Mouse (Mus musculus): Measurements from ENCODE around the gene Ralgps1. TPM values are rescaled to one million over a fixed set of nuclear protein-coding genes. Genes with fewer than 3 reads are reported as not detected.
A peak's percentile ranks its signal among the peaks of the same experiment; 100 is the strongest.

Gene Ralgps1
- polyA plus RNA-seq, 1 experiment from 2014 or later = 7.9 TPM

DNA sequence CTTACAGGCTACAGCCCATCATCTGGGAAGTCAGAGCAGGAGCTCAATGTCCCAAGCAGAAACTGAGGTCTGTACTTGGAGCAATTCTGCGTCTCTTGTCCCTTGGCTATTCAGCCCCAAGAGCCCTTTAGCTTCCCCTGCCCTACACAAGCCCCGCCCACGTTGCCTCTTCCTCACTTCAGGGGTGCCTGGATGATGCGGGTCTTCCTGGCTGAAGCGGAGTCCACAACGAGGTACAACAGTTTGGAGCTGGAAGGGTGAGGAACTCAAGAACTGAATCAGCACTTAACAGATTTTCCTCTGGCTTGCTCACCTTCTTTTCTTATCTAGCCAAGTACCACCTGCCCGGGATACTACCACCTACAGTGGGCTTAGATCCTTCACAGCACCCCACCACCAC, 239.0 kb downstream of the Ralgps1 start:
- H3K4me3 ChIP-seq (ENCODE audit: low read length) = no peak overlapping the region
- H3K9me3 ChIP-seq (ENCODE audit: control insufficient read depth, low read length) = no peaks in the 10 kb centered on the region
- peaks cover 6% of the 10 kb centered on the region; the same call in 1 of the 2 replicates for H3K4me1 ChIP-seq (ENCODE audit: control insufficient read depth, insufficient read depth, low read length)
- H3K36me3 ChIP-seq (ENCODE audit: control insufficient read depth, insufficient read depth, low read length) = no peaks in the 10 kb centered on the region
- 6% methylated on average over 7 of the region's 7 CpGs for WGBS
- no peak overlapping the region for H3K27ac ChIP-seq (ENCODE audit: low read depth, low read length)
- no peak overlapping the region for H3K4me2 ChIP-seq (replicated peaks; ENCODE audit: low read depth, low read length)
- H3K27me3 ChIP-seq (ENCODE audit: control insufficient read depth, insufficient read depth, low read length) = peaks cover 4% of the 10 kb centered on the region; the same call in 1 of the 2 replicates
- no peak for ATAC-seq (ENCODE audit: low FRiP score, low TSS enrichment)
- H3K9ac ChIP-seq (ENCODE audit: low read depth, low read length) = no peak overlapping the region

DNA sequence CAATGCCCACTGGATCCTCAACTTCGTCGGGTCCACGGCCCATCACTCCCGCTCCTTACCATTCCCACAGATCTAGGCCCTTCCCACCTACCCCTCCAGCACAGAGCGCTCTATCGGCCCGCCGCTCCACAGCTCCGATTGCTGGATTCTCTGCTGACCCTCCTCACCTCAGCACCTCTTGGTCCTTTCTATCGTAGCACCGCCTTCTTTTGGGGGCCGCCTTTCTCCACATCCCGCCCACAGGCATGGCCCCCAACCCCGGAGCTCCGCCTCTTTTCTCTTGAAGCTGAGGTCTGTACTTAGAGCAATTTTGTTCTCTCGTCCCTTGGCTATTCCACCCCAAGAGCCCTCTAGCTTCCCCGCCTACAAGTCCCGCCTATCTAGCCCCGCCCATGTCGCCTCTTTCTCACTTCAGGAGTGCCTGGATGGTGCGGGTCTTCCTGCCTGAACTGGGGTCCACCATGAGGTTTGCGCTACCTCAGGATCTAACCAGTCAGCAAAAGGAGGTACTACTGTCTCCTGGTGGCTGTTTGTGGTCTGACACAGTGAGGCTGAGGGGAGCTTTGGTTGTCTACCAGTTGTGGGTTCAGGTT, 239.7 kb downstream of the Ralgps1 start, which contains the start of gene Garnl3:
Garnl3 (minus strand) TSS at position 155 of the 593 bp plus-strand sequence.
- peaks cover 4% of the 10 kb centered on the region; the same call in 1 of the 2 replicates for H3K27me3 ChIP-seq (ENCODE audit: control insufficient read depth, insufficient read depth, low read length)
- peak within 1 kb of the TSS; percentile 56 for H3K4me3 ChIP-seq (ENCODE audit: low read length)
- no peaks in the 10 kb centered on the region for H3K9me3 ChIP-seq (ENCODE audit: control insufficient read depth, low read length)
- under 1% methylated on average over 22 of the region's 22 CpGs for WGBS
- H3K9ac ChIP-seq (ENCODE audit: low read depth, low read length) = no peak within 1 kb of the TSS; the same call in 1 of the 2 replicates
- no peak within 1 kb of the TSS for H3K27ac ChIP-seq (ENCODE audit: low read depth, low read length)
- H3K4me1 ChIP-seq (ENCODE audit: control insufficient read depth, insufficient read depth, low read length) = peaks cover 6% of the 10 kb centered on the region; the same call in 1 of the 2 replicates
- peak; percentile 10; the same call in 1 of the 2 replicates for ATAC-seq (ENCODE audit: low FRiP score, low TSS enrichment)
- peak within 1 kb of the TSS; percentile 81 for H3K4me2 ChIP-seq (replicated peaks; ENCODE audit: low read depth, low read length)
- no peaks in the 10 kb centered on the region for H3K36me3 ChIP-seq (ENCODE audit: control insufficient read depth, insufficient read depth, low read length)

DNA sequence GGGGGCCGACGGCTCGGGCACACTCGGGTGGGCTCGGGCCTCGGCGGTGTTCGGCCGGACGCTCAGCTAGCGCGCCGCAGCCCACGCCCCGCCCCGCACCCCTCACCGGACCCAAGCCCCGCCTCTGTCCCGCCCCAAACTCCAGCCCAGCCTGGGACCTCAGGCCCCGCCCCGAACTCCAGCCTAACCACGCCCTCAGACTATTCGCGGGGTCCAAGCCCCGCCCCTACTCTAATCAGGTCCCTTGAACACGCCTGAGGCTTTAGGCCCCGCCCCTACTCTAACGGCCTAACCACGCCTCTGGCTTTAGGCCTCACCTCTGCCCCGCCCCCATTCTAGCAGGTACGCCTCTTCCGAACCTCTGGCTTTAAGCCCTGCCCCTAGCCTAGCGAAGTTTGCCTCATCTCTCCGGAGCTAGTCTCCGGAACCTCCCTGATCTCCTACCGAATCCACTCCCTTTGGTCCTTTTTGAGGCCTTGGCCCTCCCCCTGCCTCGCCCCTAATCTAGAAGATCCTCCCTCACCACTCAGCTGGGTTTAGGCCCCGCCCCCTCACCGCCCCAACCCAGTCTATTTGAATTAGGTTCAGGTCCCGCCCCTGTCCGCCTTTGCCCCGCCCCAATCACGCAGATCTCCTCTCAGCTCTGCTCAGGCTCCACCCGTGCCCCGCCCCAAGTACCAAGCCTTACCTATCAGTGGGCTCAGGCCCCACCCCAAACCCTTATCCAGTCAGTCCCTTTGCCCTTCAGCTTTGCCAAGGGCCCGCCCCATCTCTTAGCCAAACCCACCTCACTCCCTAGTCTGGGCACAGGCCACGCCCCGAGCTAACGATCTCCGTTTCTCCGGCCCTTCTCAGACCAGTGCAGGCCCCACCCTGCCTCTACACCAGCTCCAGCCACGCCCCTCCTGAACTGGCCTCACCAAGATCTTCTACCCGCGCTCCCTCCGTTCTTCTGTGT, 240.5 kb downstream of the Ralgps1 start:
- peaks cover 6% of the 10 kb centered on the region; the same call in 1 of the 2 replicates for H3K4me1 ChIP-seq (ENCODE audit: control insufficient read depth, insufficient read depth, low read length)
- ATAC-seq (ENCODE audit: low FRiP score, low TSS enrichment) = peak; percentile 94
- WGBS = under 1% methylated on average over 51 of the region's 55 CpGs
- H3K36me3 ChIP-seq (ENCODE audit: control insufficient read depth, insufficient read depth, low read length) = no peaks in the 10 kb centered on the region
- H3K4me3 ChIP-seq (ENCODE audit: low read length) = peak overlapping the region; percentile 56
- peaks cover 4% of the 10 kb centered on the region; the same call in 1 of the 2 replicates for H3K27me3 ChIP-seq (ENCODE audit: control insufficient read depth, insufficient read depth, low read length)
- no peak overlapping the region for H3K27ac ChIP-seq (ENCODE audit: low read depth, low read length)
- H3K9ac ChIP-seq (ENCODE audit: low read depth, low read length) = peak overlapping the region; percentile 57
- H3K4me2 ChIP-seq (replicated peaks; ENCODE audit: low read depth, low read length) = peak overlapping the region; percentile 81
- no peaks in the 10 kb centered on the region for H3K9me3 ChIP-seq (ENCODE audit: control insufficient read depth, low read length)

DNA sequence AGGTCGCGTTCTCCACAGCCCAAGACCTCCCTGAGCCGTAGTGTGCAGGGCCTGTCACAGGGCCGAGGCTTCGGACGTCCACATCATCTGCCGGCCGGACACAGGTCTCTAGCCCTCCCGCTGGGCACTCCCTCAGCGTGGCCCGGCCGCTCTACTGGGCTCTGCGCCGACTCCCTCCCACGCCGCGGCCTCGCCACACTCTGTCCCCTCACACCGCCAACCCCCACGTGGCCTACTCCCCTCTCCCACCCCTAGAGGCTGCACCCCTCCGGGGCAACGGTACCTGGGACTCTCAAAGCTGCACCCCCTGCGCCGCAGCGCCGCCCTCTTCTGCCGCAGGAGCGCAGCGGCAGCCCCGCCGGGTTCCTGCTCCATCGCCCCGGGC, 241.2 kb downstream of the Ralgps1 start:
- Histone ChIP-seq H3K27me3 (ENCODE audit: control insufficient read depth, insufficient read depth, low read length) (peaks cover 4% of the 10 kb centered on the region; the same call in 1 of the 2 replicates), H3K9me3 (ENCODE audit: control insufficient read depth, low read length) (no peaks in the 10 kb centered on the region), H3K27ac (ENCODE audit: low read depth, low read length) (peak overlapping the region; percentile 48; the same call in 1 of the 2 replicates), H3K4me3 (ENCODE audit: low read length) (peak overlapping the region; percentile 56), H3K36me3 (ENCODE audit: control insufficient read depth, insufficient read depth, low read length) (no peaks in the 10 kb centered on the region), H3K4me1 (ENCODE audit: control insufficient read depth, insufficient read depth, low read length) (peaks cover 6% of the 10 kb centered on the region; the same call in 1 of the 2 replicates), H3K9ac (ENCODE audit: low read depth, low read length) (peak overlapping the region; percentile 57), H3K4me2 (replicated peaks; ENCODE audit: low read depth, low read length) (peak overlapping the region; percentile 81)
- WGBS = under 1% methylated on average over 22 of the region's 33 CpGs
- ATAC-seq (ENCODE audit: low FRiP score, low TSS enrichment) = peak; percentile 40; the same call in 1 of the 2 replicates

DNA sequence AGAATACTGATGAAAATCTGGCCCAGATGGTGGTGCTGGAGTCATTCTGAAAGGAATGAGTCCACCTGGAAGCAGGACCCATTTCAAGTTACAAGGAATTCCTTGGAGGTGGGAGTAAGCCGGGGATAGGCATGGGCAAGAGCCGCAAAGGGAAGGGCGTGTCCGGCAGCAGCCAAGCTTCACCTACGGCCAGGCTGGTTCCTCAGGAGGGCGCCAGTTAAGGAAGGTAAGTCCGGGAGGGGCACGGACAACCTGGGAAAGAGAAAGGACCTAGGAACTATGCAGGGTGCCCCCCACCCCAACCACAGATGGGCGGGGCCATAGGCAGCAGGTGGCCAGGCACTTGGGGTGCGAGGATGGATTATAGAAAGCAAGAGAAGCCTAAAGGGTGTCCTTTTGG, 241.6 kb downstream of the Ralgps1 start:
- Histone ChIP-seq H3K9ac (ENCODE audit: low read depth, low read length) (peak overlapping the region; percentile 57), H3K4me1 (ENCODE audit: control insufficient read depth, insufficient read depth, low read length) (peaks cover 6% of the 10 kb centered on the region; the same call in 1 of the 2 replicates), H3K4me2 (replicated peaks; ENCODE audit: low read depth, low read length) (peak overlapping the region; percentile 81), H3K4me3 (ENCODE audit: low read length) (peak overlapping the region; percentile 56), H3K27me3 (ENCODE audit: control insufficient read depth, insufficient read depth, low read length) (peaks cover 4% of the 10 kb centered on the region; the same call in 1 of the 2 replicates), H3K36me3 (ENCODE audit: control insufficient read depth, insufficient read depth, low read length) (no peaks in the 10 kb centered on the region), H3K27ac (ENCODE audit: low read depth, low read length) (0 out of 2 replicates have a peak overlapping the region, but pooled peaks have one; percentile 48), H3K9me3 (ENCODE audit: control insufficient read depth, low read length) (no peaks in the 10 kb centered on the region)
- ATAC-seq (ENCODE audit: low FRiP score, low TSS enrichment) = no peak; the same call in 1 of the 2 replicates
- WGBS = 1% methylated on average over 10 of the region's 10 CpGs

DNA sequence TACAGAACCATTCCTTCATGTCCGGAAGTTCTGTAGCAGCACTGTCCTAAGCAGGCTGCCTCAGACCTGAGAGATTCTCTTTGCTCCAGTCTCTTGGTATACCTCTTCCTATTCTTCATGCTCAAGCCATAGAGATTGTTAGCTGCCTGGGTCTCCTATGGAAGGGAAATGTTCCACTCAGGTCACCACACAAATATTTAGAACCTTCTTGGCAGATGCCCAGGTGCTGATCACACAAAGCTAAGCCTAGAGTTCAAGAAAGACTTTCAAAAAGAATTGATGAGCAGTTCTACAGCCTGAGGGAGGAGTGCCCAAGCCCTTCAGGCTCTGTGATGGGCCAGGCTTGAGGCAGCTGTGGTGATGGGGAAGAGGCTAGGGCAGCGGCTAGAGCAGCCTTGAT, 242.3 kb downstream of the Ralgps1 start:
- WGBS = 71% methylated on average over 2 of the region's 2 CpGs
- H3K4me3 ChIP-seq (ENCODE audit: low read length) = 0 out of 2 replicates have a peak overlapping the region, but pooled peaks have one; percentile 56
- peaks cover 6% of the 10 kb centered on the region; the same call in 1 of the 2 replicates for H3K4me1 ChIP-seq (ENCODE audit: control insufficient read depth, insufficient read depth, low read length)
- peaks cover 4% of the 10 kb centered on the region; the same call in 1 of the 2 replicates for H3K27me3 ChIP-seq (ENCODE audit: control insufficient read depth, insufficient read depth, low read length)
- no peak overlapping the region for H3K4me2 ChIP-seq (replicated peaks; ENCODE audit: low read depth, low read length)
- H3K9ac ChIP-seq (ENCODE audit: low read depth, low read length) = no peak overlapping the region
- H3K36me3 ChIP-seq (ENCODE audit: control insufficient read depth, insufficient read depth, low read length) = no peaks in the 10 kb centered on the region
- no peak overlapping the region for H3K27ac ChIP-seq (ENCODE audit: low read depth, low read length)
- H3K9me3 ChIP-seq (ENCODE audit: control insufficient read depth, low read length) = no peaks in the 10 kb centered on the region
- ATAC-seq (ENCODE audit: low FRiP score, low TSS enrichment) = no peak

DNA sequence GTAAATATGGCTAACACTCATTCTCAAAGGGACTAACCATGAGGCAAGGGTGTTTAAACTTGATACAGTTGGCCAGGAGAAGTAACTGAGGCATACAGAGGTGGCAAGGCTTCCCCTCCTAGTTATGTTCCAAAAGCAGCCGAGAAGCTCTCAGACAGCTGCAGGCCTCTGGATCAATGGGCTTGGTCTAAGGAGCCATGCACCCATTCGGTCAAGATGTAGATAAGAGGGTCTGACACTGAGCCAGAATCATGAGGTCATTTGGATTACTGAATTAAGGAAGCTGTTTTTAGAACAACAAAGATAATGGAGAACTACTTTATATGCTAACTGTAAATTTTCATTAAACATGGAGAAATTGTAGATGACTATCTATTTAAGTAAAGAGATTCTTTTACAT, 244.0 kb downstream of the Ralgps1 start:
- Histone ChIP-seq H3K4me1 (ENCODE audit: control insufficient read depth, insufficient read depth, low read length) (peaks cover 6% of the 10 kb centered on the region; the same call in 1 of the 2 replicates), H3K4me3 (ENCODE audit: low read length) (no peak overlapping the region), H3K9me3 (ENCODE audit: control insufficient read depth, low read length) (no peaks in the 10 kb centered on the region), H3K27me3 (ENCODE audit: control insufficient read depth, insufficient read depth, low read length) (peaks cover under 1% of the 10 kb centered on the region; the same call in 1 of the 2 replicates), H3K4me2 (replicated peaks; ENCODE audit: low read depth, low read length) (no peak overlapping the region), H3K9ac (ENCODE audit: low read depth, low read length) (no peak overlapping the region), H3K36me3 (ENCODE audit: control insufficient read depth, insufficient read depth, low read length) (no peaks in the 10 kb centered on the region), H3K27ac (ENCODE audit: low read depth, low read length) (no peak overlapping the region)
- ATAC-seq (ENCODE audit: low FRiP score, low TSS enrichment) = no peak
- WGBS = 78% methylated on average over 2 of the region's 2 CpGs

DNA sequence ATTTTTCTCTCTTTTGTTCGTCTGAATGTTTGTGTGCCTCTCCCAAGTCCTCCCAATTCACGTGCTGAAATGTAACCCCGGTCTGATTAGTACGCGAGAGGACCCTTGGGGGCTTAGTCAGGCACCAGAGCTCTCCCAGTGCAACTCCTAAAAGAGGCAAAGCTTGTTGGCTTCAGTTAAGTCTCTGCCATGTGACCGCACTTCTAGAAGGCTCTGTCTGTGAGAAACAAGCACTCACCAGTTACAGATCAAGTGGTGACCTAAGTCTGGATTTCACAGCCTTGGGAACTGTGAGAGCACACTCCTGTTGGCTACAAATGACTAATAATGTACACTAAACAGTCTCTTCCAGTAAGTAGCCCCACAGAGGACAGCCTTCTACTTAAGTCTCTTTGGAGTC, 248.4 kb downstream of the Ralgps1 start:
- H3K4me2 ChIP-seq (replicated peaks; ENCODE audit: low read depth, low read length) = no peak overlapping the region
- H3K36me3 ChIP-seq (ENCODE audit: control insufficient read depth, insufficient read depth, low read length) = no peaks in the 10 kb centered on the region
- WGBS = 81% methylated on average over 6 of the region's 6 CpGs
- H3K4me3 ChIP-seq (ENCODE audit: low read length) = no peak overlapping the region
- H3K4me1 ChIP-seq (ENCODE audit: control insufficient read depth, insufficient read depth, low read length) = no peaks in the 10 kb centered on the region
- H3K27ac ChIP-seq (ENCODE audit: low read depth, low read length) = no peak overlapping the region
- no peaks in the 10 kb centered on the region for H3K9me3 ChIP-seq (ENCODE audit: control insufficient read depth, low read length)
- ATAC-seq (ENCODE audit: low FRiP score, low TSS enrichment) = no peak
- no peaks in the 10 kb centered on the region for H3K27me3 ChIP-seq (ENCODE audit: control insufficient read depth, insufficient read depth, low read length)
- no peak overlapping the region for H3K9ac ChIP-seq (ENCODE audit: low read depth, low read length)
